Mouse (Mus musculus): Measurements from ENCODE around the gene 1520401A03Rik. TPM values are rescaled to one million over a fixed set of nuclear protein-coding genes. Genes with fewer than 3 reads are reported as not detected.
A peak's percentile ranks its signal among the peaks of the same experiment; 100 is the strongest.

The 1520401A03Rik gene
- total and polyA plus RNA-seq, 3 experiments, result 0.08 TPM; not detected in 2

DNA sequence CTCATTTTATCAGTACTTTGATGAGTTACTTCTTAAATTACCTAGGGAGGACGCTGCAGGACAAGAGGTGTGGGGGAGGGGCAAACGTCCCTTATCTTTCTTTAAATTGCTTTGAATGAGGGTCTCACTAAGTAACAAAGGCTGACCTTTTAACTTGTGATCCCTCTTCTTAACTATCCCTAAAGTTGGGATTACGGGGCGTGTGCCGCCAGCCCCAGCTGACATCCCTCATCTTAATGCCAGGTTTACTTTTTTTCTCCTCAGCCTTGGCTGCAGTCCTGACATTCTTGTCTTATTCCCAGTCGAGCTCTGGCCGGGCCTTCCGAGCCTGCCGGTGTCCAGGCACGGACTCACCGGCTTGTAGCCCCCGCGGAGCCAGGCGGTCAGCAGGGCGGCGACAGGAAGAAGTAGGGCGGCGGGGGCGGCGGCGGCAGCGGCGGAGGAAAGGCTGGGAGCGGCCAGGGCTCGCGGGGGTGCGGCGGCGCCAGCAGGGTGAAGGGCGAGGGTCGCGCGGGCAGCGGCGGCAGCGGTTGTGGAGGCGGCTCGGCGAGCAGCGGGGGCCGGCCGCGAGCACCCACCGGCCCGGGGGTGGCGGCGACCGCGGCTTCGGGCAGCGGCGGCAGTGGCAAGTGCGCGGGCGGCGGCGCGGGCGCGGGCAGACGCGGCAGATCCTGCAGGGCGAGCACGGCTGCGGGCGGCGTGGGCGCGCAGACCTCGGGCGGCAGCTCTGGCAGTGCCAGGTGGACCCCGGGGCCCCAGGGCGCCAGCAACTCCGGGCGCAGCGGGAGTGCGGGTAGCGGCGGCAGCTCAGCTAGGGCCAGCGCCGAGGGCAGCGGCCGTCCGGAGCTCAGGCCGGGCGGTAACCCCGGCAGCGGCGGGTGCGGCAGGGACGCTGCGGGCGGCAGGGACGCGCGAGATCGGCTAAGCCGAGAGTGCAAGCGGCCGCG is 23.2 kb downstream of the 1520401A03Rik start:
- Histone ChIP-seq H3K4me2 (ENCODE audit: insufficient read depth, low read depth, poor library complexity, severe bottlenecking) (peak overlapping the region; percentile 68), H3K9me3 (replicated peaks; ENCODE audit: low read length) (no peaks in the 10 kb centered on the region), H3K27me3 (replicated peaks) (peaks cover 87% of the 10 kb centered on the region), H3K4me3 (replicated peaks in 1 of 3; ENCODE audit: low read depth in 2 of 3, low read length in 2 of 3, poor library complexity in 1 of 3) (peak overlapping the region in 2 of 3 experiments; percentile 7 to 40), H3K4me1 (ENCODE audit: control insufficient read depth in 1 of 2, insufficient read depth in 2 of 2) (peaks cover 5 to 9% of the 10 kb centered on the region in 2 experiments), H3K9ac (ENCODE audit: insufficient read depth, low read depth) (no peak overlapping the region), H3K36me3 (replicated peaks in 1 of 2; ENCODE audit: control insufficient read depth in 1 of 2, insufficient read depth in 1 of 2, low read length in 1 of 2) (no peaks in the 10 kb centered on the region), H3K27ac (ENCODE audit: insufficient read depth, low read depth) (no peak overlapping the region), H3K79me2 (replicated peaks; ENCODE audit: control insufficient read depth, extremely low read depth, insufficient read depth, poor library complexity, severe bottlenecking) (no peaks in the 10 kb centered on the region)
- no peak for DNase-seq (ENCODE audit: extremely low read depth)
- TF ChIP-seq SIN3A (IDR thresholded peaks at IDR 0.05; ENCODE audit: low read length) (no peak), UBTF (IDR thresholded peaks at IDR 0.05; ENCODE audit: low read depth, low read length) (no peak), POLR2A (IDR thresholded peaks at IDR 0.05; ENCODE audit: low read depth, low read length) (no peak), NRF1 (IDR thresholded peaks at IDR 0.05; ENCODE audit: low read depth, low read length) (no peak), USF2 (conservative IDR thresholded peaks at IDR 0.05; ENCODE audit: low read depth, low read length) (no peak), TBP (conservative IDR thresholded peaks at IDR 0.05; ENCODE audit: low read depth, low read length) (no peak), HCFC1 (IDR thresholded peaks at IDR 0.05; ENCODE audit: low read depth, low read length) (no peak), BHLHE40 (IDR thresholded peaks at IDR 0.05; ENCODE audit: low read depth, low read length) (no peak), MXI1 (IDR thresholded peaks at IDR 0.05; ENCODE audit: low read depth, low read length) (no peak), MYC (IDR thresholded peaks at IDR 0.05; ENCODE audit: low read depth, low read length) (no peak), ZKSCAN1 (IDR thresholded peaks at IDR 0.05; ENCODE audit: borderline replicate concordance, low read depth, low read length) (no peak), JUND (conservative IDR thresholded peaks at IDR 0.05; ENCODE audit: low read depth, low read length) (no peak), CHD1 (IDR thresholded peaks at IDR 0.05; ENCODE audit: low read depth, low read length) (no peak), JUN (IDR thresholded peaks at IDR 0.05; ENCODE audit: insufficient read depth, low read depth, low read length) (no peak), USF1 (IDR thresholded peaks at IDR 0.05; ENCODE audit: low read depth, low read length) (no peak), E2F4 (IDR thresholded peaks at IDR 0.05; ENCODE audit: insufficient replicate concordance, low read depth, low read length) (no peak), MEF2A (IDR thresholded peaks at IDR 0.05; ENCODE audit: borderline replicate concordance, low read depth, low read length) (no peak)
- dilution Hi-C loops (cut with MboI; ENCODE audit: extremely low pct_ligation_motif_present, extremely low pct_unique_long_range_greater_than_20kb, low sequenced_read_pairs) (no loop called here), in situ Hi-C loops (cut with MboI; ENCODE audit: low pct_ligation_motif_present, low pct_unique_long_range_greater_than_20kb, low sequenced_read_pairs) (loop anchor here (5.0 kb wide), 1 partner anchor 37 kb away; the partner anchor contains the start of gene Bicdl2)

DNA sequence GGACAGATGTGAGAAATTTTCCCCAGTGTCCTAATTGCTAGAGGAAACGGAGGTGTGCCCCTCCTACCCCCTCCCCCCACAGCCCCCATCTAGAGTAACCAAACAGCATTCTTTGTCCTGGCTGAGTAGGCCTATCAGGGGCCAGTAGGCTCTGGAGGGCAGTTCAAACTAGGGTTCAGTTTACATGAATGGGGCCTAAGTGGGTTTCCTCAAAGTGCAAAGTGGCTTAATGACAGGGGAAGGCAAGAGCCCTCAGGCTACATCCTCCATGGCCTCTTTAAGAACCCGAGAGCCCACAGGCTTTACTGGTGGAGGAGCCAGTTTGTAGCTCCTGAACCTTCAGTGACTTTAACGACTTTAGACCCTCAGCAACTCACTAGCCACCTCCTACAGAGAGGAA is 26.8 kb downstream of the 1520401A03Rik start:
- Histone ChIP-seq H3K4me3 (replicated peaks in 1 of 3; ENCODE audit: low read depth in 2 of 3, low read length in 2 of 3, poor library complexity in 1 of 3) (no peak overlapping the region), H3K27ac (ENCODE audit: insufficient read depth, low read depth) (no peak overlapping the region), H3K9me3 (replicated peaks; ENCODE audit: low read length) (no peaks in the 10 kb centered on the region), H3K79me2 (replicated peaks; ENCODE audit: control insufficient read depth, extremely low read depth, insufficient read depth, poor library complexity, severe bottlenecking) (no peaks in the 10 kb centered on the region), H3K27me3 (replicated peaks) (peaks cover 79% of the 10 kb centered on the region), H3K4me1 (ENCODE audit: control insufficient read depth in 1 of 2, insufficient read depth in 2 of 2) (peaks cover 5 to 9% of the 10 kb centered on the region in 2 experiments), H3K36me3 (replicated peaks in 1 of 2; ENCODE audit: control insufficient read depth in 1 of 2, insufficient read depth in 1 of 2, low read length in 1 of 2) (no peaks in the 10 kb centered on the region), H3K9ac (ENCODE audit: insufficient read depth, low read depth) (no peak overlapping the region), H3K4me2 (ENCODE audit: insufficient read depth, low read depth, poor library complexity, severe bottlenecking) (no peak overlapping the region)
- dilution Hi-C loops (cut with MboI; ENCODE audit: extremely low pct_ligation_motif_present, extremely low pct_unique_long_range_greater_than_20kb, low sequenced_read_pairs) (no loop called here), in situ Hi-C loops (cut with MboI; ENCODE audit: low pct_ligation_motif_present, low pct_unique_long_range_greater_than_20kb, low sequenced_read_pairs) (no loop called here)
- no peak for TF ChIP-seq EP300 (IDR thresholded peaks at IDR 0.05; ENCODE audit: low read length)
- DNase-seq (ENCODE audit: extremely low read depth), result no peak

Data from CH12.LX (cell line).